Mouse (Mus musculus): ENCODE measurements around the gene Rbm28.

Rbm28 gene

DNA sequence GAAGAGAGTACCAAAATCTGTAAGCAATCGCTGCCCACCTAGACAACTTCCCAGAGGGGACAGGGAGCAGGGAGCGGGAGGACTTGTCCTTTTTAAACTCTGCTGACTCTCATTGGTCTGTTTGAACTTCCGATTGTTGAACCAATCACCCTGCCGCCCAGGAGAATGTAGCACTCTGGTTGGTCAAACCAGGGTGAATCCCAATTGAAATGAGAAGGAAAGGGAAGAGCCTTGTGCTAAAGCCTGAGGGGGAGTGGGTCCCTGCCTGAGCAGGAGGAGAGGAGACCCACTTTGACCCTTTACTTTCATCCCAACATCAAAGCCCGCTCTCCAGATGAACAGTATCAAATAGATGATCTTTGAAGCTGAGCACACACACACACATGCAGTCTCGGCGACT lies 80.4 kb downstream of the Rbm28 start:
- Histone ChIP-seq H3K27me3 (ENCODE audit: insufficient read depth, low read length) (peaks cover 8% of the 10 kb centered on the region), H3K9me3 (ENCODE audit: low read length) (no peaks in the 10 kb centered on the region), H3K4me3 (replicated peaks; ENCODE audit: low read length) (no peak overlapping the region), H3K4me1 (replicated peaks; ENCODE audit: low read depth, low read length) (peaks cover 14% of the 10 kb centered on the region), H3K36me3 (ENCODE audit: insufficient read depth, low read length) (no peaks in the 10 kb centered on the region)
- TF ChIP-seq CTCF (conservative IDR thresholded peaks at IDR 0.05; ENCODE audit: low read length), result no peak
- no peak for TF ChIP-seq NANOG (IDR thresholded peaks at IDR 0.05; ENCODE audit: borderline replicate concordance, low read length)
- no peak for TF ChIP-seq POU5F1 (IDR thresholded peaks at IDR 0.05; ENCODE audit: borderline replicate concordance, low read length)

GRCm38 (mm10) chr6:29082776-29083354 lies 81.9 kb downstream of the Rbm28 start:
- Histone ChIP-seq H3K4me1 (replicated peaks; ENCODE audit: low read depth, low read length) (peaks cover 14% of the 10 kb centered on the region), H3K9me3 (ENCODE audit: low read length) (no peaks in the 10 kb centered on the region), H3K36me3 (ENCODE audit: insufficient read depth, low read length) (no peaks in the 10 kb centered on the region), H3K27me3 (ENCODE audit: insufficient read depth, low read length) (peaks cover 8% of the 10 kb centered on the region), H3K4me3 (replicated peaks; ENCODE audit: low read length) (peak overlapping the region; percentile 45)
- TF ChIP-seq CTCF (conservative IDR thresholded peaks at IDR 0.05; ENCODE audit: low read length) (0 out of 2 replicates have a peak, but pooled peaks have one; percentile 6), NANOG (IDR thresholded peaks at IDR 0.05; ENCODE audit: borderline replicate concordance, low read length) (no peak)

GRCm38 (mm10) chr6:29081826-29082363 lies 82.9 kb downstream of the Rbm28 start:
- Histone ChIP-seq H3K9me3 (ENCODE audit: low read length) (no peaks in the 10 kb centered on the region), H3K4me1 (replicated peaks; ENCODE audit: low read depth, low read length) (peaks cover 14% of the 10 kb centered on the region), H3K27me3 (ENCODE audit: insufficient read depth, low read length) (peaks cover 8% of the 10 kb centered on the region), H3K4me3 (replicated peaks; ENCODE audit: low read length) (no peak overlapping the region), H3K36me3 (ENCODE audit: insufficient read depth, low read length) (no peaks in the 10 kb centered on the region)
- TF ChIP-seq NANOG (IDR thresholded peaks at IDR 0.05; ENCODE audit: borderline replicate concordance, low read length) (no peak), POU5F1 (IDR thresholded peaks at IDR 0.05; ENCODE audit: borderline replicate concordance, low read length) (no peak), CTCF (conservative IDR thresholded peaks at IDR 0.05; ENCODE audit: low read length) (no peak)

GRCm38 (mm10) chr6:29079291-29079690 lies 85.5 kb downstream of the Rbm28 start:
- peaks cover 8% of the 10 kb centered on the region for H3K27me3 ChIP-seq (ENCODE audit: insufficient read depth, low read length)
- no peak for TF ChIP-seq CTCF (conservative IDR thresholded peaks at IDR 0.05; ENCODE audit: low read length)
- no peak for TF ChIP-seq NANOG (IDR thresholded peaks at IDR 0.05; ENCODE audit: borderline replicate concordance, low read length)
- TF ChIP-seq POU5F1 (IDR thresholded peaks at IDR 0.05; ENCODE audit: borderline replicate concordance, low read length), result no peak

DNA sequence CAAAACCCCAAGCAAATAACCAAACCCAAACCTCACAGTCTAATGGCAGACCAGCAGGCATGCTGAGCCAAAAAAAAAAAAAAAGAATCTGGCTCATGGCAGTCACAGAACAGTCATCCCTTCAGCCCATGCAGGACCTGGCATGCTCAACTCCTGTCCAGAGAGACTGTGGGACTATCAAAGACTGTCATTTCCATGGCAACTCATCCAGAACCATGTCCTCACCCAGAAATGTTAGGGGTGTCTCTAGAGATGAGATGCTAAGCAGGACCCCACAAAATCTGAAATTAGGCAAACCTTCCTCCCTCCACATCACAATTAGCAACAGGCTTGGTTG lies 90.7 kb downstream of the Rbm28 start:
- Histone ChIP-seq H3K9me3 (ENCODE audit: low read length) (no peaks in the 10 kb centered on the region), H3K4me3 (replicated peaks; ENCODE audit: low read length) (no peak overlapping the region), H3K27me3 (ENCODE audit: insufficient read depth, low read length) (peaks cover 16% of the 10 kb centered on the region), H3K36me3 (ENCODE audit: insufficient read depth, low read length) (no peaks in the 10 kb centered on the region), H3K4me1 (replicated peaks; ENCODE audit: low read depth, low read length) (peaks cover 13% of the 10 kb centered on the region)
- TF ChIP-seq CTCF (conservative IDR thresholded peaks at IDR 0.05; ENCODE audit: low read length), result no peak
- TF ChIP-seq NANOG (IDR thresholded peaks at IDR 0.05; ENCODE audit: borderline replicate concordance, low read length), result no peak
- no peak for TF ChIP-seq POU5F1 (IDR thresholded peaks at IDR 0.05; ENCODE audit: borderline replicate concordance, low read length)

More at GRCm38 (mm10) chr6:29079291-29079690, 85.5 kb downstream of the Rbm28 start:
- no peak overlapping the region for H3K4me3 ChIP-seq (replicated peaks; ENCODE audit: low read length)
- peaks cover 12% of the 10 kb centered on the region for H3K4me1 ChIP-seq (replicated peaks; ENCODE audit: low read depth, low read length)
- no peaks in the 10 kb centered on the region for H3K9me3 ChIP-seq (ENCODE audit: low read length)
- H3K36me3 ChIP-seq (ENCODE audit: insufficient read depth, low read length), result no peaks in the 10 kb centered on the region

Data from E14TG2a.4 (cell line).